Mouse (Mus musculus): ENCODE measurements at regions not wholly inside any gene's neighbourhood (a gene's known extent, or its start where the extent isn't known, plus 50 kb on each side); places are given as distances from the start of the nearest gene placed in this dataset.

- no peak for TF ChIP-seq CTCF (IDR thresholded peaks at IDR 0.05; ENCODE audit: borderline replicate concordance, control insufficient read depth, extremely low read depth, insufficient read depth, low read length, poor library complexity)
- TF ChIP-seq POLR2A (IDR thresholded peaks at IDR 0.05; ENCODE audit: control insufficient read depth, extremely low read depth, insufficient read depth, low read length, poor library complexity) = no peak
Observed at GRCm38 (mm10) chr2:78284806-78285205, 338.6 kb upstream of the Cwc22 start.

All from thymus, adult 2 months (tissue).